Mouse (Mus musculus): ENCODE results near the gene Eif5. TPM values are rescaled to one million over a fixed set of nuclear protein-coding genes. Genes with fewer than 3 reads are reported as not detected.

Eif5 gene
- polyA plus RNA-seq, 1 experiment from 2014 or later = 738 TPM

DNA sequence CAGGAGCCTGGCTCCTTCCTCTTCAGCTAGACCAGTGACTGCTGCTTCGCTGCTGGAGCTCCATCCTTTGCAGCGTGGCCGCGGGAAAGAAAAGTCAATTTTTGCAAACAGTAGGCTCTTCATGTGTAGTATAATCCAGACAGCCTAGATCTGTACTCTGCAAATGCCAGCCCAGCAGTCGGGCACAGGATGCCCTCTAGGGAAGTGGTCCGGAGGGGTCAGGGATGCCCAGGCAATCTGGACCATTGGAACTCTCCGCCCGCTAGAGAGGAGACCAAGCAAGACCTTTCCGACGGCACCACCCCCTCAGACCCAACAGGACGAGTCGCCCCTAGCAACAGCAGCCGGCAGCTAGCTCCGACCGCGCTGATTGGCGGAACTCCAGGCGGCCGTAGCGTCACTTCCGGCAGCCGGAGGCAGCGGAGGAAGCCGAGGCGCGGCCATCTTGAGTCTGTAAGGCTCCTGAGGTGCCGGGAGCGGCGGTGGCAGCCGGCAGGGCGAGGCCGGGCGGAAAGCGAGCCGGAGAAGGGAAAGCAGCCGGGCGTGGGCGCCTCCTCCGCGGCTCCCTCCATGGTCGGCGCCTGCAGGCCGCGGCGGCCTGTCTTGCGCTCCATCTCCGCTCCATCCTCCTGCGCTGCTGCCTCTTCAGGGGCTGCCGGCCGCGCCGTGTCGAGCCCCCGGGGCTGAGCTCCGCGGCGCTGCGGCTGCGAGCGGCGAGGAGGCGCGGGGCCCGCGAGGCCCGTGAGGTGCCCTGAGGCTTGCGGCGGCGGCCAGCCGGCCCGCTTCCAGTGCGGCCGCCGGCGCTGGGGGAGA is 36.5 kb downstream of the Eif5 start, which contains the start of gene Mark3:
TSS of gene Mark3 (plus strand) at position 450 of the 813 bp plus-strand sequence.
- Histone ChIP-seq H3K9me3 (no peaks in the 10 kb centered on the region), H3K4me1 (peaks cover 26% of the 10 kb centered on the region), H3K27ac (peak within 1 kb of the TSS; percentile 93), H3K4me3 (replicated peaks) (peak within 1 kb of the TSS; percentile 100), H3K9ac (peak within 1 kb of the TSS; percentile 100), H3K36me3 (replicated peaks) (no peaks in the 10 kb centered on the region), H3K27me3 (no peaks in the 10 kb centered on the region; the same call in 1 of the 2 replicates), H3K4me2 (peak within 1 kb of the TSS; percentile 96)
- WGBS = under 1% methylated on average over 53 of the region's 75 CpGs
- peak; percentile 98 for ATAC-seq (ENCODE audit: low FRiP score)

GRCm38 (mm10) chr12:111574887-111575838 is 37.3 kb downstream of the Eif5 start:
- H3K4me3 ChIP-seq (replicated peaks) = peak overlapping the region; percentile 100
- under 1% methylated on average over 58 of the region's 58 CpGs for WGBS
- H3K9ac ChIP-seq = peak overlapping the region; percentile 100
- H3K4me1 ChIP-seq = peaks cover 26% of the 10 kb centered on the region
- H3K36me3 ChIP-seq (replicated peaks) = no peaks in the 10 kb centered on the region
- no peaks in the 10 kb centered on the region; the same call in 1 of the 2 replicates for H3K27me3 ChIP-seq
- H3K9me3 ChIP-seq = no peaks in the 10 kb centered on the region
- peak overlapping the region; percentile 93 for H3K27ac ChIP-seq
- ATAC-seq (ENCODE audit: low FRiP score) = peak; percentile 47
- peak overlapping the region; percentile 96 for H3K4me2 ChIP-seq

DNA sequence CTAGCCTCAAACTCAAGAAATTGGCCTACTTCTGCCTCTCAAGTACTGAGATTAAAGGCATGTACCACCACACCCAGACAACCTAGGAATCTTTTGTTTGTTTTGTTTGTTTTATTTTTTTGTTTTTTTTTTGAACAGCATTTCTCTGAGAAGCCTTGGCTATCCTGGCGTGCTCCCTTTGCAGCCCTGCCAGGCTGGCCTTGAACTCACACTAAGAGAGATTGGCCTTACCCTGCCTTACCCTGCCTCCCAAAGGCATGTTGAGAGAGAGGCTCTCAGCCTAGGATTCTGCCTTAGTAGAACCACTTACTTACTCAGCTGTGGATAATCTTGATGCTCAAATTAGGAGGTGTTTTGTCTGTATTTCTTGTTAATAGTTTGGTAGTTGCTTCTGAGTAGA is 45.2 kb downstream of the Eif5 start:
- Histone ChIP-seq H3K4me2 (no peak overlapping the region), H3K9ac (no peak overlapping the region), H3K36me3 (replicated peaks) (no peaks in the 10 kb centered on the region; the same call in 1 of the 2 replicates), H3K9me3 (no peaks in the 10 kb centered on the region), H3K27ac (no peak overlapping the region), H3K4me1 (peaks cover 7% of the 10 kb centered on the region), H3K4me3 (replicated peaks) (no peak overlapping the region), H3K27me3 (no peaks in the 10 kb centered on the region)
- WGBS = 96% methylated on average over 1 of the region's 1 CpGs
- ATAC-seq (ENCODE audit: low FRiP score) = no peak

DNA sequence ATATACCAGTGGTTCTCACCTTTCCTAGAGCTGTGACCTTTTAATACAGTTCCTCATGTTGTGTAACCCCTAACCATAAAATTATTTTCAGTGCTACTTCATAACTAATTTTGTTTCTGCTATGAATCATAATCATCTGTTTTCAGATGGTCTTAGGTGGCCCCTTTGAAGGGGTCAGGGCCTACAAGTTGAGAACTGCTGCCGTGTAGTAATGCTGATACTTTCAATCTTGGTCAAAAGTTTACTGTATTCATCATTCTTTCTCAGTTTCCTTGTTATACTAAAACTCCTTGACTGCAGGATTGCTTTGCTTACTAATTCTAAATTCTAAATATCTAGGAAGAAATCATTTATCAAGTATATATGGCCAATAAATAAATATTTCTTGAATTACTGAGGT is 46.6 kb downstream of the Eif5 start:
- no peak for ATAC-seq (ENCODE audit: low FRiP score)
- no peak overlapping the region for H3K4me2 ChIP-seq
- H3K27ac ChIP-seq = no peak overlapping the region
- peaks cover 7% of the 10 kb centered on the region for H3K4me1 ChIP-seq
- no peak overlapping the region for H3K4me3 ChIP-seq (replicated peaks)
- H3K27me3 ChIP-seq = no peaks in the 10 kb centered on the region
- 85% methylated on average over 1 of the region's 1 CpGs for WGBS
- no peaks in the 10 kb centered on the region; the same call in 1 of the 2 replicates for H3K36me3 ChIP-seq (replicated peaks)
- H3K9ac ChIP-seq = no peak overlapping the region
- H3K9me3 ChIP-seq = no peaks in the 10 kb centered on the region

- no peak overlapping the region for H3K27ac ChIP-seq
- 89% methylated on average over 12 of the region's 12 CpGs for WGBS
- H3K9ac ChIP-seq = no peak overlapping the region
- peaks cover 7% of the 10 kb centered on the region for H3K4me1 ChIP-seq
- ATAC-seq (ENCODE audit: low FRiP score) = no peak
- no peak overlapping the region for H3K4me2 ChIP-seq
- H3K9me3 ChIP-seq = no peaks in the 10 kb centered on the region
- no peaks in the 10 kb centered on the region; the same call in 1 of the 2 replicates for H3K36me3 ChIP-seq (replicated peaks)
- H3K4me3 ChIP-seq (replicated peaks) = no peak overlapping the region
- H3K27me3 ChIP-seq = no peaks in the 10 kb centered on the region
Measured at GRCm38 (mm10) chr12:111587252-111587651, 49.4 kb downstream of the Eif5 start.

DNA sequence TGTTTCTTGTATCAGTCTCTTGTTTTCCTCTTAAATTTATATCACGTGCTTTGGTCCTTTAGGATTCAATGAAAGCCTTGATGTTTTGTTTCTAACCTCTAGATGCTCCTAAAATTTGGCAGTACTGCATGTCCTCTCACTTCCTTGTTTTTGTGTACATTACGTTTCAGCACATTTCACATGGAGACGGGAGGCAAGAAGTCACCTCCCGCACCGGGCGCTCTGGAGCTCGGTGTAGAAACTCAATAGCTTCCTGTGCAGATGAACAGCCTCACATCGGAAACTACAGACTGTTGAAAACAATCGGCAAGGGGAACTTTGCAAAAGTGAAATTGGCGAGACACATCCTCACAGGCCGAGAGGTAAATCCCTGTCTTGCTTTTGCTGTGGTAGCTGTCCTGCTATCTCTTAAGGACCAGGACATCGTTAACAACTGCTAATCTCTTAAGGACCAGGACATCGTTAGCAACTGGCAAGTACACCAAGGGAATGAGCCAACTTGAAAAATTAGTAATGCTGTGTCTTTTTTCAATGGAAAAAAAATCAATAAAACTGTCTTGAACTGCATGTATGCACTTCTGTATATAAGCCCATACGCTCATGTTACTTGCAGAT is 54.7 kb downstream of the Eif5 start:
- no peak for ATAC-seq (ENCODE audit: low FRiP score)
- no peaks in the 10 kb centered on the region for H3K27me3 ChIP-seq
- no peak overlapping the region for H3K4me2 ChIP-seq
- H3K27ac ChIP-seq = no peak overlapping the region
- no peak overlapping the region for H3K9ac ChIP-seq
- peaks cover 34% of the 10 kb centered on the region for H3K36me3 ChIP-seq (replicated peaks)
- H3K9me3 ChIP-seq = no peaks in the 10 kb centered on the region
- WGBS = 79% methylated on average over 14 of the region's 14 CpGs
- no peak overlapping the region for H3K4me3 ChIP-seq (replicated peaks)
- no peaks in the 10 kb centered on the region for H3K4me1 ChIP-seq

DNA sequence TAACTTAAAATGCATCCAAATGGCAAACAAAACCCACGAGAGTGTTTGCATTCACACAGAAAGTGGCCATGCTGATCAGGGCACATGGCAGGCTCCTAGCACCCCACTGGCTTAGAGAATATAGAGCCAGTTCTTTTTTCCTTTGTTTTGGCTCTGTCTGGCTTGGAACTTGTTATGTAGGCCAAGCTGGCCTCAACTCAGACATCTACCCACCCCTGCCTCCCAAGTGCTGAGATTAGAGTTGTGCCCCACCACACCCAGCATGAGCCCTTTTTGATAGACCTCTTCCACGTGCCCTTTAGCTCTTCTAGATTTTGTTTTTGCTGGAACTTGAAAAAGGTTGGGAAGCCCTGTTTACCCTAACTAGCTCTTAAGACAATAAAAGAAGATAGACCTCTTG is 56.0 kb downstream of the Eif5 start:
- no peak overlapping the region for H3K27ac ChIP-seq
- no peak for ATAC-seq (ENCODE audit: low FRiP score)
- no peak overlapping the region for H3K9ac ChIP-seq
- H3K9me3 ChIP-seq = no peaks in the 10 kb centered on the region
- no peak overlapping the region for H3K4me3 ChIP-seq (replicated peaks)
- no peaks in the 10 kb centered on the region for H3K27me3 ChIP-seq
- 75% methylated on average over 2 of the region's 2 CpGs for WGBS
- H3K4me2 ChIP-seq = no peak overlapping the region
- H3K36me3 ChIP-seq (replicated peaks) = peaks cover 45% of the 10 kb centered on the region
- no peaks in the 10 kb centered on the region for H3K4me1 ChIP-seq

Other genes with a start within 250 kb of the Eif5 start
- 38.9 and 41.6 TPM in 2 replicates for gene Cdc42bpb, start 160.3 kb upstream of the Eif5 start, polyA plus RNA-seq (2016; fragmentation: Nextera tagmentation; extraction: Ambion mirVana)
- 0.51 and 0.63 TPM in 2 replicates for gene Lbhd2, start 131.2 kb upstream of the Eif5 start, polyA plus RNA-seq (2016; fragmentation: Nextera tagmentation; extraction: Ambion mirVana)
- 1.4 and 3.3 TPM in 2 replicates for gene Exoc3l4, start 121.0 kb upstream of the Eif5 start, polyA plus RNA-seq (2016; fragmentation: Nextera tagmentation; extraction: Ambion mirVana)
- gene Tnfaip2, start 95.5 kb upstream of the Eif5 start, polyA plus RNA-seq (2016; fragmentation: Nextera tagmentation; extraction: Ambion mirVana) = 1.5 and 2.2 TPM in 2 replicates
- 2.5 and 3.5 TPM in 2 replicates for gene Gm266, start 52.2 kb upstream of the Eif5 start, polyA plus RNA-seq (2016; fragmentation: Nextera tagmentation; extraction: Ambion mirVana)
- 73.1 and 82.3 TPM in 2 replicates for gene Mark3, start 36.5 kb downstream of the Eif5 start, polyA plus RNA-seq (2016; fragmentation: Nextera tagmentation; extraction: Ambion mirVana)
- gene Ckb, start 134.3 kb downstream of the Eif5 start, polyA plus RNA-seq (2016; fragmentation: Nextera tagmentation; extraction: Ambion mirVana) = 2,395 and 2,485 TPM in 2 replicates
- gene Trmt61a, start 140.1 kb downstream of the Eif5 start, polyA plus RNA-seq (2016; fragmentation: Nextera tagmentation; extraction: Ambion mirVana) = 15.4 and 16.7 TPM in 2 replicates
- gene Bag5, start 175.2 kb downstream of the Eif5 start, polyA plus RNA-seq (2016; fragmentation: Nextera tagmentation; extraction: Ambion mirVana) = 59.0 and 62.7 TPM in 2 replicates
- 55.0 and 56.0 TPM in 2 replicates for gene Apopt1, start 175.2 kb downstream of the Eif5 start, polyA plus RNA-seq (2016; fragmentation: Nextera tagmentation; extraction: Ambion mirVana)
- 302 and 307 TPM in 2 replicates for gene Klc1, start 220.8 kb downstream of the Eif5 start, polyA plus RNA-seq (2016; fragmentation: Nextera tagmentation; extraction: Ambion mirVana)

Measured in forebrain, embryonic 12.5 days (tissue).